Mouse (Mus musculus) kidney, adult 2 months (tissue): ENCODE measurements around the gene Usp2.

ENCODE experiments used
- CTCF ChIP-seq: fragments of 200-500 bp; conservative IDR thresholded peaks from 2 replicates; pipeline ENCODE4 v1.5.1; 2011; ENCODE audit warnings: low read depth, mild to moderate bottlenecking, control low read depth, low read length, moderate library complexity, mixed read lengths; ENCODE audit not compliant: insufficient read depth, insufficient read length
- POLR2A ChIP-seq: fragments of 200-500 bp; IDR thresholded peaks from one replicate; pipeline ENCODE4 v1.6.1; 2011; ENCODE audit warnings: low read depth, low read length, control low read depth

- TF ChIP-seq POLR2A = no peak
- TF ChIP-seq CTCF = no peak
Measured at GRCm38 (mm10) chr9:44116182-44116581, 49.4 kb downstream of the Usp2 start.
